Mouse (Mus musculus) lung, postnatal 0 days (tissue): Measurements from ENCODE around the gene Emc7. TPM values are rescaled to one million over a fixed set of nuclear protein-coding genes. Genes with fewer than 3 reads are reported as not detected.
A peak's percentile ranks its signal among the peaks of the same experiment; 100 is the strongest.

Experiments
- ATAC-seq: fragments of 200-750 bp; cut with Nextera tagmentation; 2 replicates; pipeline ENCODE4 v1.8.0; 2017; ENCODE audit warnings: moderate library complexity
- DNase-seq: peaks from one replicate; pipeline ENCODE4 v3.0.0-alpha.2; 2016; ENCODE audit warnings: low spot score
- H3K27ac ChIP-seq: fragments of 300-500 bp; sonication (generic); 2 replicates; pipeline ENCODE4 v1.5.1; 2014; ENCODE audit warnings: antibody characterized with exemption, mild to moderate bottlenecking, low read length, mixed read lengths
- H3K27me3 ChIP-seq: fragments of 300-500 bp; sonication (generic); replicated peaks from 2 replicates; pipeline ENCODE4 v1.6.1; 2014; ENCODE audit warnings: low read length, mixed read lengths; ENCODE audit not compliant: insufficient read depth
- H3K36me3 ChIP-seq: fragments of 300-500 bp; sonication (generic); 2 replicates; pipeline ENCODE4 v1.6.1; 2014; ENCODE audit warnings: low read length, mixed read lengths; ENCODE audit not compliant: insufficient read depth
- H3K4me1 ChIP-seq: fragments of 300-500 bp; sonication (generic); 2 replicates; pipeline ENCODE4 v1.6.1; 2014; ENCODE audit warnings: antibody characterized with exemption, low read depth, low read length, mixed read lengths; ENCODE audit not compliant: insufficient read depth
- H3K4me2 ChIP-seq: fragments of 300-500 bp; sonication (generic); replicated peaks from 2 replicates; pipeline ENCODE4 v1.6.1; 2014; ENCODE audit warnings: low read depth, mild to moderate bottlenecking, low read length, moderate library complexity, mixed read lengths
- H3K4me3 ChIP-seq: fragments of 300-500 bp; sonication (generic); 2 replicates; pipeline ENCODE4 v1.5.1; 2014; ENCODE audit warnings: low read depth, low read length
- H3K9ac ChIP-seq: fragments of 300-500 bp; sonication (generic); replicated peaks from 2 replicates; pipeline ENCODE4 v1.6.1; 2014; ENCODE audit warnings: low read depth, mild to moderate bottlenecking
- H3K9me3 ChIP-seq: fragments of 300-500 bp; sonication (generic); 2 replicates; pipeline ENCODE4 v1.6.1; 2016; ENCODE audit warnings: low read length, mixed read lengths
- CTCF ChIP-seq: IDR thresholded peaks from 2 replicates; pipeline ENCODE4 v1.5.1; 2016; ENCODE audit warnings: antibody characterized with exemption, mild to moderate bottlenecking
- EP300 ChIP-seq: IDR thresholded peaks from 2 replicates; pipeline ENCODE4 v1.6.1; 2016; ENCODE audit warnings: antibody characterized with exemption, mild to moderate bottlenecking, control low read depth
- WGBS: fragments of 180-500 bp; shearing (Covaris S2); extraction: QIAGEN DNeasy Blood & Tissue Kit; methylation state at CpG from one replicate; pipeline ENCODE4 v1.1.7; 2014; 5-methylcytosine and 5-hydroxymethylcytosine counted together
- polyA plus RNA-seq: library from polyadenylated mRNA; unstranded; fragments of >200 nt; fragmentation: Nextera tagmentation; extraction: Ambion mirVana; gene quantifications from 2 replicates; pipeline ENCODE4 v1.2.1, GENCODE M21; 2015

Emc7 gene
- polyA plus RNA-seq, 1 experiment from 2014 or later: 31.6 TPM

DNA sequence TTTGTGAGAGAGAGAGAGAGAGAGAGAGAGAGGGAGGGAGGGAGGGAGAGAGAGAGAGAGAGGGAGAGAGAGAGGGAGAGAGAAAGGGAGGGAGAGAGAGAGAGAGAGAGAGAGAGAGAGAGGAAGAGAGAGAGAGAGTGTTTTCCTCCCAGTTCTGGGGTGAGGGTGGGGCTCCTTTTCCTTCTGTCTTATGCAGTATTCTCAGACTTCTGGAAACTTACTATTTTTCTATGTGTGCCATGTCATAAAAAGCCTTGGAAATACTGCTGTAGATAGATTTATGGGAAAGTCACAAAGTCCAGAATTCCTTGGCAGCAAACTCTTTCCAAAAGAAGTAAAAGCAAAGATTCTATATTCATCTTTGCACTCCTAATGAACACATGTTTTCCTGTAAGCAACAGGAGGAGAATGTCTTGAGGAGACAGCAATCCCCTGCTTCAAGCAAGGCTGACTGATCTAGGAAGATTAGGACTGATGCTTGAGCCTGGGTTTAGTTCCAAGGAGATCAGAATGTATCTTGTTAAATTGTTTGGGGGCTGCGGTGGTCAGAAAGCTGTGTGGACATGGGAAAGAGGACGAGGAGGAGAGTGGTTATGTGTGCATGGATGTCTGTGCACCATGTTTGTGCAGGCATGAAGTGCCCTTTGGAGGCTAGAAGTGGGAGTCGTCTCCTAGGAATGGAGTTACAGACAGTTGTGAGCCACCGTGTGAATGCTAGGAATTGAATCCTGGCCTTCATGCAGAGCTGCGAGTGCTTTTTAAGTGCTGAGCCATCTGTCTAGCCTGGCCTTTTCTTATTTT, 27.9 kb downstream of the Emc7 start:
- H3K27me3 ChIP-seq: no peaks in the 10 kb centered on the region
- TF ChIP-seq EP300: no peak
- no peak for TF ChIP-seq CTCF
- H3K36me3 ChIP-seq: no peaks in the 10 kb centered on the region
- WGBS: 48% methylated on average over 5 of the region's 5 CpGs
- H3K27ac ChIP-seq: no peak overlapping the region
- no peaks in the 10 kb centered on the region for H3K4me1 ChIP-seq
- no peak overlapping the region for H3K4me3 ChIP-seq
- ATAC-seq: no peak
- H3K4me2 ChIP-seq: no peak overlapping the region
- no peak overlapping the region for H3K9ac ChIP-seq
- H3K9me3 ChIP-seq: no peaks in the 10 kb centered on the region
- DNase-seq: no peak

DNA sequence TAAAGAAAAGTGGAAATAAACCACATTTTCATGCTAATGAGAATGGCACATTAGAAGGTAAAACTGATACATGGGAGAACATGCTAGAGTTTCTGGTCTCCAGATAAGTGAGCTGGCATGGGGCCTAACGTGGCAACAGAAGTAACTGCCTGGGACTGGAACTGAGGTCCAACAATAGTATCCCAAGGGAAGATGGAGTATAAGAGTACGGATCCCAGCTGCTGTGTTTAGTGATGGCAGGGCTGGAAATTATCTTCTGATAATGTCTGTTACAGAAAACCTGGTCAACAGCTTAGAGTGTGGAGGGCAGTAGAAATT, 28.5 kb downstream of the Emc7 start:
- Histone ChIP-seq H3K4me1 (no peaks in the 10 kb centered on the region), H3K4me3 (no peak overlapping the region), H3K27ac (no peak overlapping the region), H3K4me2 (no peak overlapping the region), H3K9me3 (no peaks in the 10 kb centered on the region), H3K27me3 (no peaks in the 10 kb centered on the region), H3K9ac (no peak overlapping the region), H3K36me3 (no peaks in the 10 kb centered on the region)
- WGBS: 55% methylated on average over 2 of the region's 2 CpGs
- ATAC-seq: peak; percentile 24; the same call in 1 of the 2 replicates
- no peak for TF ChIP-seq EP300
- TF ChIP-seq CTCF: no peak
- no peak for DNase-seq

DNA sequence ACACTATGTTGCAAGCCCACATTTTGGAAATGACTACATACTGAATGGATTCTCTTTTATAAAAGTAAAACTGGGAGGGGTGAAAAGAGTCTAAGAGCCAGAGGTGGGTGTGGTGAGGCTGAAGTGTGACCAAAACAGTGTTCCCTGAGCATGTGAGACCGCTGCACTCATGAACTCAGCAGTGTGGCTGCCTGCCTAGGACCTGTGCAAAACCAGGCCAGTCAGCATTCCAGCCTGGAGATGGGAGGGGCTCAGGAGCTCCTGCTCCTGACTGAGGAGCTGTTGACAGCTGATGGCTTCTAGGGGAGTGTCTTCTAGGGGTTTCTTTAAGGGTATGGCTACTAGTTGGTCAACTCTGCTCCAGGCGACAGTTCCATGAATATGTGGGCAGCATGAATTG, 30.1 kb downstream of the Emc7 start:
- no peak overlapping the region for H3K4me2 ChIP-seq
- peak; percentile 86 for ATAC-seq
- no peak overlapping the region for H3K4me3 ChIP-seq
- H3K36me3 ChIP-seq: no peaks in the 10 kb centered on the region
- no peak overlapping the region for H3K9ac ChIP-seq
- no peak overlapping the region for H3K27ac ChIP-seq
- H3K9me3 ChIP-seq: no peaks in the 10 kb centered on the region
- TF ChIP-seq EP300: no peak
- no peak for TF ChIP-seq CTCF
- no peaks in the 10 kb centered on the region for H3K27me3 ChIP-seq
- H3K4me1 ChIP-seq: no peaks in the 10 kb centered on the region
- 29% methylated on average over 2 of the region's 2 CpGs for WGBS
- DNase-seq: peak; percentile 72

DNA sequence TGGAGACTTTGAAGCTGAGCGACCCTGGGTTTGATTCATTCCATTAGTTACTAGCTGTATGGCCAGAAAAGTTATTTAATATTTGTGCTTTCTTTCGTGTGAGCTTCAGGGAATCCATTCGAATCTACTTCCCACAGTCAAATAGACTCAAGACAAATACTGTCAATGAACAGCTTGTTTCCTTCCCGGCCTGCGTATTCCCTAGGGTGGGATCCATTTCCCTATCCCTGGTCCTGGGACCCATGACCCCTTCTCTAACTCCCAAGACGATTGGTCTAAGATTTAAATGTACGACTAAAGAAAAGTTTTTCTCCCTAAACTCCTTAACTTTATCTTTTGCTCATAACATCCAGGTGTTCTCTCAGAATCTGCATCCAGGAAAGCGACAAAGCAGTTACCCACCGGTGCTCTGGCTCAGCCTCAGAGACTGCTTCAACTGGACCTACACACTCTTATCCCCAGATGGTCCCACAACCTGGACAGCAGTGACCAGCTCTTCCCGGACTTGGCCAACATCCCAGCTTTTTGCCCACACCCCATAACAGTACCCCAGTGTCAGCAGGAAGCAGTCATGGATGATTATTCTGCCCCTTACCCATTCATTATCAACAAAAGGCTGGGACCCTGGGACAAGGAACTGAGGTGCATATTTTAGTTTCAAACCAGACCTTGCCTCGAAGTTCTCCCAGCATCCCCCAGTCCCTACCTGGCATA, 35.8 kb downstream of the Emc7 start:
- Histone ChIP-seq H3K4me1 (no peaks in the 10 kb centered on the region), H3K9me3 (no peaks in the 10 kb centered on the region), H3K36me3 (no peaks in the 10 kb centered on the region), H3K9ac (no peak overlapping the region), H3K4me2 (no peak overlapping the region), H3K27ac (no peak overlapping the region), H3K27me3 (no peaks in the 10 kb centered on the region), H3K4me3 (no peak overlapping the region)
- no peak for TF ChIP-seq CTCF
- no peak for TF ChIP-seq EP300
- no peak for DNase-seq
- ATAC-seq: no peak
- 77% methylated on average over 11 of the region's 11 CpGs for WGBS

DNA sequence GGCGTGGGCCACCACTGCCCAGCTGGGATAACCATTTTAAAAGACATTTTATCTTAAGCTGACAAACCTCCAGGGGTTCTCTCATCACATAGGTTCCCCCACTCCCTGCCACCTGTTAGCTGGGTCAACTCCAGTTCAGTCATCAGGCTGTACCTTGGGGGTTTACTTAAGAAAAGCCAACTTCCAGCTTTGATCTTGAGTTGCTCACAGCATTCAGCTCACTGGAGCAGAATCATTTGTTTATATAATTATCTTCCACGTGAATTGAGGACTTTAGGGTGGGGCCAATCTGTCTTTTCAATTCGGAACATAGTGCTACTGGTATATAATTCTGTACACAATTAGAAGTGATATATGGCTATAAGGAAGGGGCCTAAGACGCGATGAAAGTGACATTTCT, 36.8 kb downstream of the Emc7 start:
- TF ChIP-seq EP300: no peak
- TF ChIP-seq CTCF: no peak
- Histone ChIP-seq H3K36me3 (no peaks in the 10 kb centered on the region), H3K4me2 (no peak overlapping the region), H3K27me3 (no peaks in the 10 kb centered on the region), H3K27ac (0 out of 2 replicates have a peak overlapping the region, but pooled peaks have one; percentile 100), H3K4me3 (no peak overlapping the region), H3K9me3 (no peaks in the 10 kb centered on the region), H3K9ac (no peak overlapping the region), H3K4me1 (no peaks in the 10 kb centered on the region)
- no peak for ATAC-seq
- DNase-seq: no peak
- WGBS: 66% methylated on average over 5 of the region's 5 CpGs

GRCm38 (mm10) chr2:112492431-112492855, 37.6 kb downstream of the Emc7 start:
- H3K4me3 ChIP-seq: peak overlapping the region; percentile 80
- H3K9me3 ChIP-seq: no peaks in the 10 kb centered on the region
- TF ChIP-seq CTCF (no peak), EP300 (no peak)
- no peaks in the 10 kb centered on the region for H3K36me3 ChIP-seq
- DNase-seq (peak; percentile 68), ATAC-seq (peak; percentile 18)
- WGBS: 5% methylated on average over 9 of the region's 9 CpGs
- H3K27ac ChIP-seq: peak overlapping the region; percentile 100
- H3K4me1 ChIP-seq: no peaks in the 10 kb centered on the region
- no peaks in the 10 kb centered on the region for H3K27me3 ChIP-seq
- H3K9ac ChIP-seq: peak overlapping the region; percentile 96
- H3K4me2 ChIP-seq: peak overlapping the region; percentile 82
